Mouse (Mus musculus) testis, adult 2 months (tissue): ENCODE measurements around the gene Egr4.

Experiments used
- CTCF ChIP-seq: fragments of 200-500 bp; IDR thresholded peaks from 2 replicates; pipeline ENCODE4 v1.5.1; 2012; ENCODE audit warnings: low read depth, mild to moderate bottlenecking, inconsistent platforms, low read length, moderate library complexity; ENCODE audit not compliant: control insufficient read depth, insufficient read depth, insufficient replicate concordance
- POLR2A ChIP-seq: fragments of 200-500 bp; IDR thresholded peaks from 2 replicates; pipeline ENCODE4 v1.6.1; 2012; ENCODE audit warnings: low read depth, mild to moderate bottlenecking, inconsistent platforms, low read length, moderate library complexity; ENCODE audit not compliant: control insufficient read depth

GRCm38 (mm10) chr6:85511286-85512055 is 1.9 kb downstream of the Egr4 start:
- TF ChIP-seq CTCF (no peak), POLR2A (no peak)
